Mouse (Mus musculus) liver, postnatal 0 days (tissue): ENCODE results near the gene Xrcc6.
"Not testable (repeated sequence)": the region's sequence is repeated elsewhere in the genome, so short reads cannot be mapped to it uniquely, and the experiment has no call there.

ENCODE experiments used
- CTCF ChIP-seq: sonication (generic); IDR thresholded peaks from 2 replicates; pipeline ENCODE4 v1.5.1; 2016; ENCODE audit warnings: antibody characterized with exemption, low read depth
- EP300 ChIP-seq: IDR thresholded peaks from 2 replicates; pipeline ENCODE4 v1.6.1; 2016; ENCODE audit warnings: antibody characterized with exemption, low read depth, mild to moderate bottlenecking

GRCm38 (mm10) chr15:81969635-81970034, 18.0 kb upstream of the Xrcc6 start:
- not testable (repeated sequence) for TF ChIP-seq CTCF, EP300
